Mouse (Mus musculus) layer of hippocampus, adult 11-12 months (tissue): ENCODE measurements around the gene Ing4.
A peak's percentile ranks its signal among the peaks of the same experiment; 100 is the strongest.

ENCODE experiments used
- DNase-seq: peaks from one replicate; pipeline ENCODE4 v3.0.0; 2022; ENCODE audit warnings: low spot score

Gene Ing4

GRCm38 (mm10) chr6:125090341-125091085 lies 51.0 kb downstream of the Ing4 start:
- DNase-seq = no peak

- no peak for DNase-seq
These were observed 52.8 kb downstream of the Ing4 start for GRCm38 (mm10) chr6:125092372-125092771.

GRCm38 (mm10) chr6:125094843-125095242 lies 55.3 kb downstream of the Ing4 start:
- no peak for DNase-seq

GRCm38 (mm10) chr6:125095391-125096278 lies 56.1 kb downstream of the Ing4 start, which contains the start of gene Chd4:
Chd4 (plus strand) TSS chr6:125095981.
- peak; percentile 98 for DNase-seq

GRCm38 (mm10) chr6:125096279-125096596 lies 56.7 kb downstream of the Ing4 start:
- DNase-seq = no peak

GRCm38 (mm10) chr6:125096597-125097345 lies 57.2 kb downstream of the Ing4 start:
- peak; percentile 52 for DNase-seq

- DNase-seq = no peak
These were observed 57.8 kb downstream of the Ing4 start for GRCm38 (mm10) chr6:125097346-125097689.

- DNase-seq = no peak
These were observed 58.4 kb downstream of the Ing4 start for GRCm38 (mm10) chr6:125097951-125098350.

GRCm38 (mm10) chr6:125098513-125098912 lies 59.0 kb downstream of the Ing4 start:
- DNase-seq = no peak
